Mouse (Mus musculus) hindbrain, embryonic 11.5 days (tissue): Measurements from ENCODE around the gene Smug1. TPM values are rescaled to one million over a fixed set of nuclear protein-coding genes. Genes with fewer than 3 reads are reported as not detected.

Experiments used
- ATAC-seq: fragments of 200-750 bp; cut with Nextera tagmentation; 2 replicates; pipeline ENCODE4 v1.8.0; 2017; ENCODE audit warnings: mild to moderate bottlenecking, moderate TSS enrichment, moderate library complexity; ENCODE audit not compliant: low FRiP score
- DNase-seq: peaks from one replicate; pipeline ENCODE4 v3.0.0-alpha.2; 2015; ENCODE audit warnings: low spot score
- H3K27ac ChIP-seq: fragments of 300-500 bp; sonication (generic); 2 replicates; pipeline ENCODE4 v1.5.1; 2014; ENCODE audit warnings: mild to moderate bottlenecking, low read depth, low read length
- H3K27me3 ChIP-seq: fragments of 300-500 bp; sonication (generic); 2 replicates; pipeline ENCODE4 v1.6.1; 2014; ENCODE audit warnings: mild to moderate bottlenecking, low read length, moderate library complexity, mixed read lengths; ENCODE audit not compliant: control insufficient read depth, insufficient read depth
- H3K36me3 ChIP-seq: fragments of 300-500 bp; sonication (generic); 2 replicates; pipeline ENCODE4 v1.6.1; 2014; ENCODE audit warnings: mild to moderate bottlenecking, low read length, moderate library complexity, mixed read lengths; ENCODE audit not compliant: control insufficient read depth, insufficient read depth
- H3K4me1 ChIP-seq: fragments of 300-500 bp; sonication (generic); replicated peaks from 2 replicates; pipeline ENCODE4 v1.6.1; 2014; ENCODE audit warnings: low read length, mixed read lengths; ENCODE audit not compliant: control insufficient read depth, insufficient read depth
- H3K4me2 ChIP-seq: fragments of 300-500 bp; sonication (generic); replicated peaks from 2 replicates; pipeline ENCODE4 v1.6.1; 2014; ENCODE audit warnings: mild to moderate bottlenecking, low read depth, low read length
- H3K4me3 ChIP-seq: fragments of 300-500 bp; sonication (generic); 2 replicates; pipeline ENCODE4 v1.5.1; 2014; ENCODE audit warnings: low read depth, low read length
- H3K9ac ChIP-seq: fragments of 300-500 bp; sonication (generic); 2 replicates; pipeline ENCODE4 v1.6.1; 2014; ENCODE audit warnings: low read depth, low read length
- H3K9me3 ChIP-seq: fragments of 300-500 bp; sonication (generic); 2 replicates; pipeline ENCODE4 v1.6.1; 2016; ENCODE audit warnings: low read length; ENCODE audit not compliant: control insufficient read depth
- WGBS: fragments of 180-500 bp; shearing (Covaris S2); extraction: QIAGEN DNeasy Blood & Tissue Kit; methylation state at CpG from one replicate; pipeline ENCODE4 v1.1.7; 2014; 5-methylcytosine and 5-hydroxymethylcytosine counted together
- polyA plus RNA-seq: library from polyadenylated mRNA; unstranded; fragments of >200 nt; fragmentation: Nextera tagmentation; extraction: Ambion mirVana; gene quantifications from 2 replicates; pipeline ENCODE4 v1.2.1, GENCODE M21; 2014

Smug1 gene
- polyA plus RNA-seq, 1 experiment from 2014 or later = 23.9 TPM

DNA sequence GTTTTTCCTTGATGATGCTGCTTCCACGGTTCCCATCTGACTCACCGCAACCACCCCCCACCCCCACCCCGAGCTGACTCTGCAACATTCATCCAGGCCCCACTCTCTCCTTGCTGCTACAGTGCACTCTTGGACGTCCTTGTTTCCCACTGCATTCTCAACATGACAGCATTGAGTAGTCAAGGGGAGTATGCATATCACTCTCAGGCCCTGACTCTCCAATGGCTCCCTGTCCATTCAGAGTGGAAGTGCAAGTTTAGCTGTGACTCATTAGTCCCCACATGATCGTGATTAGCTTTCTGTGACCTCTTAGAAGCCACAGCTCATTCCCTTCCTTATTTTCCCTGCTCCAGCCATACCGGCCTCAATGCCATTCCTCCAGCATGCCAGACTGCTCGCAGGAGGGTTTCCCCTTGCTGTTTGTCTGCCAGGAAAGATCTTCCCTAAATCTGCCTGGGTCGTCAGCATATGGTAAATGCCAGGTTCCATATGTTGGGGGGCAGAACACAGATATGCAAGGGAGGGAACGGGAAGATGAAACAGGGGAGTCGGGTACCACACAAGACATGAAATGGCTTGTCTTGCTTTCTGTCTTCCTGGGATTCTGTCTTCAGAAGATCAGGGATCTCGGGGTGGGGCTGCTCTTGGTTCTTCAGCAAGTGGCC, 21.1 kb downstream of the Smug1 start:
- Histone ChIP-seq H3K9ac (no peak overlapping the region), H3K36me3 (no peaks in the 10 kb centered on the region), H3K27ac (no peak overlapping the region), H3K27me3 (peaks cover 26% of the 10 kb centered on the region), H3K4me2 (no peak overlapping the region), H3K4me3 (no peak overlapping the region; the same call in 1 of the 2 replicates), H3K4me1 (0 out of 2 replicates have a peak, but pooled peaks cover 3% of the 10 kb centered on the region), H3K9me3 (no peaks in the 10 kb centered on the region)
- no peak for ATAC-seq
- DNase-seq = no peak
- 67% methylated on average over 11 of the region's 11 CpGs for WGBS

DNA sequence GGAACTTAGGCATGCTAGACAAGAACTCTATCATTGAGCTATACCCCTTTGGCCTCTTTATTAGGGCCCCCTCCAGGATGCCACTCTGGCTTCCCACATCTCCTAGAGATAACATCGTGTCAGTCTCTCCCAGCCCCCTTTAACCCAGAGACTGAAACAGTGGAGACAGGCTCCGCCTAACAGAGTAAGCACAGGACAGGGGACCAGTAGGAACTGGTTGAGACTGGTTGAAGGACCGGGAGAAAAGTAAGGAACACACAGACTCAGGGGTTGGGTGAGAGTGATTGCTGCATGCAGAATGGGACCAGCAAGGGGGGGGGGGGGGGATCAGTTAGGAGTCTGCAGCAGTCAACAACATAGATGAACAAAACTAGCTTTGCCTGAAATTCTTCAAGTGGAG, 22.7 kb downstream of the Smug1 start:
- 43% methylated on average over 3 of the region's 3 CpGs for WGBS
- no peak for DNase-seq

DNA sequence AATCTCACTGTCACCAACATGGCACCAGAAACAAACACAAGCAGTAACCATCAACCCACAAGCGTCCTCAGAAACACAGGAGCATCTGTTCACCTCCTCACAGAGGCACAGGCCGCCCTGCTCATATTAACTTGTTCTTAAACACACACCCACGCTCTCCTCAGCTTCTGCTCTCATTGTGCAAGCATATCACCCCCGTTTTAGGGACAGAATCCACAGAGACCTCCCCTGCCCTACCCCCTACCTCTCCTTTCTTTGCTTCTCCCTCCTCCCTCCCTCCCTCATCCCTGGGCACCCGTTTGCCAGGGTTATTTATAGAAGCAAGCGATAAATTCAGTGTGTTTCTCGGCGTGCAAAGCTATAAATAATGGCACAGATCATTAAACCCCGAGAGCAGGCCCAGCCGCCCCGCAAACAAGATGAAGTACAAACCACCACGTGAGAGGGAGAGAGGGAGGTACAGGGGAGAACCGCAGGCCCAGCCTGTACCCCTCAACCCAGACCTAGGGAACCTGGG, 31.4 kb downstream of the Smug1 start:
- no peaks in the 10 kb centered on the region for H3K9me3 ChIP-seq

More for the DNA sequence above, 22.7 kb downstream of the Smug1 start:
- Histone ChIP-seq H3K9ac (no peak overlapping the region), H3K9me3 (no peaks in the 10 kb centered on the region), H3K27me3 (peaks cover 26% of the 10 kb centered on the region), H3K4me3 (no peak overlapping the region), H3K4me2 (no peak overlapping the region), H3K36me3 (no peaks in the 10 kb centered on the region), H3K27ac (no peak overlapping the region), H3K4me1 (0 out of 2 replicates have a peak, but pooled peaks cover 3% of the 10 kb centered on the region)
- ATAC-seq = no peak

DNA sequence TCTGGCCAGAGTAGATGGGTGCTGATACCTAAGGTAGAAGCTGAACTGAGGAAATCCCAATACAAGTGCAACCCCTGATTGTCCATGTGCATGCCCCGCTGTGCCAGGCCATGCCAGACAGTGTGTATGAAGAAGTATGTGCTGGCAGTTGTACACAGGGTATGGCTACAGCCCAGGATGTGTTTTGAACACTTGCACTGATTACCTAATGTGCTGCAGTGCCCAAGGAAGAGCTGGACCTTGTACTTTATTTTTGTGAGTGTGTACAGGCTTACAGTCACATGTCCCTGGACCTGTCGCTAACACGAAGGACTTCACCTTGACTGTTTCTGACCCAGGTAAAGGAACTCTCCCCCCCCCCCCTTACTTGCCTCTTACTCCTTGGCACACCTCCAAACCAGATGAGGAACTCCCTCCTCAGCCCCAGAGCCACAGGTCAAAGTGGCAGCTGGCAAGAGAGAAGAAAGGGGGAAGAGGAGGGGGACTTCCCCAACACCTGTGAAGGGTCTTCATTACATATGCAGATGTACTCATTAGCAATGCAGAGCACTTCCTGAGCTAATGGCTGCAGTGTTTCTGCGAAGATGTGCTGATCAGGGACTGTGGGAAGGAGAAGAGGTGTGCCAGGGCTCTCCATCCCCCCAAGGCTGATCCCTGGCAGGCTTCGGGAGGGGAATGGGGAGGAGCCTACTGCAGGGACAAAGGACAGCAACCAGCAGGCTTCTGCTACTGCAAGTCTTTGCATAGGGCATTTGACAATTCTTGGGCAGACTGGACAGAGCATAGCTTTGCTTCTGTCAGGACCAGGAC, 32.4 kb downstream of the Smug1 start:
- Histone ChIP-seq H3K4me1 (peaks cover 5% of the 10 kb centered on the region), H3K27me3 (peaks cover 6% of the 10 kb centered on the region; the same call in 1 of the 2 replicates), H3K36me3 (no peaks in the 10 kb centered on the region), H3K9me3 (no peaks in the 10 kb centered on the region), H3K4me2 (no peak overlapping the region), H3K27ac (peak overlapping the region; percentile 82), H3K9ac (no peak overlapping the region), H3K4me3 (no peak overlapping the region)
- DNase-seq (peak; percentile 31), ATAC-seq (peak; percentile 46)
- 30% methylated on average over 5 of the region's 5 CpGs for WGBS

More for the DNA sequence above, 31.4 kb downstream of the Smug1 start:
- ATAC-seq (no peak), DNase-seq (no peak)
- peaks cover 6% of the 10 kb centered on the region; the same call in 1 of the 2 replicates for H3K27me3 ChIP-seq
- no peak overlapping the region for H3K4me2 ChIP-seq
- no peak overlapping the region for H3K4me3 ChIP-seq
- WGBS = 35% methylated on average over 13 of the region's 13 CpGs
- no peaks in the 10 kb centered on the region for H3K36me3 ChIP-seq
- no peak overlapping the region for H3K9ac ChIP-seq
- peaks cover 5% of the 10 kb centered on the region for H3K4me1 ChIP-seq
- peak overlapping the region; percentile 82 for H3K27ac ChIP-seq

DNA sequence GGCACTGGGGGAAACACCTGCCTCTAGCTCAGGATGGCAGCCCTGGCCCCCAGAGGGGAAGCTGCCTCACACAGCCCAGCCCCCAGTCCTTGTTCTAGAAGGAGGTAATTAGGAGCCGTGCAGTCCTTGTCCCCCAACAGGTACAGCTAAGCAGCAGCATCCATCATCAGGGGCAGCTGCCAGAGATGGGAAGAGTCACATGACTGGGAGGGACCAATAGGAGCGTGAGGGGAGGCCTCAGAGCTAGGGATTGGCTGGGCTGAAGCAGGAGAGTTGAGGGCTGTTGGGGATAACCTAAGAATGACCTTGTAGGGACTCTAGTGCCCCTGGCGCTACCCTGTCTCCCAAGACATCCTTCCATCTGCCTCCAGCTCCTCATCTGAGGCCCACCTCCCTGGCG, 33.1 kb downstream of the Smug1 start:
- peak overlapping the region; percentile 82 for H3K27ac ChIP-seq
- H3K36me3 ChIP-seq = no peaks in the 10 kb centered on the region
- DNase-seq = peak; percentile 62
- no peak overlapping the region for H3K9ac ChIP-seq
- no peaks in the 10 kb centered on the region for H3K9me3 ChIP-seq
- WGBS = 5% methylated on average over 4 of the region's 4 CpGs
- peak; percentile 88 for ATAC-seq
- no peak overlapping the region for H3K4me3 ChIP-seq
- peaks cover 6% of the 10 kb centered on the region; the same call in 1 of the 2 replicates for H3K27me3 ChIP-seq
- no peak overlapping the region; the same call in 1 of the 2 replicates for H3K4me2 ChIP-seq
- peaks cover 5% of the 10 kb centered on the region for H3K4me1 ChIP-seq

DNA sequence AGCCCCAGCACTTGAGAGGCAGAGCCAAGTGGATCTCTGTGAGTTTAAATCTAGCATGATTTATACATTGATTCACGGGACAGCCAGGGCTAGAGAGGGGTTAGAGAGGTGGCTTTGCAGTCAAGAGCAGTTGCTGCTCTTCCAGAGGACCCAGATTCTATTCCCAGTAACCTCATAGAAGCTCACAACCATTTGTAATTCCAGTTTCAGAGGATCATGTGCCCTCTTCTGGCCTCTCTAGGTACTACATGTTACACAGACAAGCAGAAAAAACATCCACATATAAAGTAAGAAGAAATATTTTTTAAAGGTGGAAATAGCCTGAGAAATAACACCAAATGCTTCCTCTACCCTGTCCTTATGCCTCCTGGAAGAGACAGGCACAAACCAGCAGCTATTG, 36.2 kb downstream of the Smug1 start:
- Histone ChIP-seq H3K4me3 (no peak overlapping the region), H3K27me3 (peaks cover 6% of the 10 kb centered on the region; the same call in 1 of the 2 replicates), H3K36me3 (no peaks in the 10 kb centered on the region), H3K4me2 (no peak overlapping the region), H3K27ac (no peak overlapping the region), H3K9me3 (no peaks in the 10 kb centered on the region), H3K9ac (no peak overlapping the region), H3K4me1 (peaks cover 5% of the 10 kb centered on the region)
- 22% methylated on average over 1 of the region's 1 CpGs for WGBS
- ATAC-seq (no peak), DNase-seq (peak; percentile 47)

DNA sequence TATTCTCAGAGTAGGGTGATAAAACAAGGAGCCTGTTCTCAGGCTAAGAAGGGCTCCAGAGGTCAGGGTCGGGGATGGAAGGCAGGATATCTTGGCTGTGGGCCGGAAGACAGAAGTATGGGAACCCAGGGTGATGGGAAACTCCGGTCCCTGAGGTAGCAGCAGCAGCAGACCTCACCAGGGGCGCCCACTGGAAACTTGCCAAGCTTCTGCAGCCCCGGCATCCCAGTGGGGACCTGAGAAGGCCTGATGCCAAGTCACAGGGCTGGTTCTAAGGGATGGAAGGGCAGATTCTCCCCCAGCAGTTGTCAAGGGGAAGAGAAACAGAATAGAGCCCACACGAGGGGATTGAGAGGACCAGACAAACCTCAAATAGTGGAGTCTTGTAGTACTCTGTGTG, 37.6 kb downstream of the Smug1 start:
- Histone ChIP-seq H3K36me3 (no peaks in the 10 kb centered on the region), H3K4me3 (no peak overlapping the region), H3K4me2 (no peak overlapping the region), H3K27ac (no peak overlapping the region), H3K9ac (no peak overlapping the region), H3K9me3 (no peaks in the 10 kb centered on the region), H3K27me3 (peaks cover 6% of the 10 kb centered on the region; the same call in 1 of the 2 replicates), H3K4me1 (peaks cover 2% of the 10 kb centered on the region; the same call in 1 of the 2 replicates)
- no peak for DNase-seq
- 57% methylated on average over 6 of the region's 6 CpGs for WGBS
- no peak for ATAC-seq

DNA sequence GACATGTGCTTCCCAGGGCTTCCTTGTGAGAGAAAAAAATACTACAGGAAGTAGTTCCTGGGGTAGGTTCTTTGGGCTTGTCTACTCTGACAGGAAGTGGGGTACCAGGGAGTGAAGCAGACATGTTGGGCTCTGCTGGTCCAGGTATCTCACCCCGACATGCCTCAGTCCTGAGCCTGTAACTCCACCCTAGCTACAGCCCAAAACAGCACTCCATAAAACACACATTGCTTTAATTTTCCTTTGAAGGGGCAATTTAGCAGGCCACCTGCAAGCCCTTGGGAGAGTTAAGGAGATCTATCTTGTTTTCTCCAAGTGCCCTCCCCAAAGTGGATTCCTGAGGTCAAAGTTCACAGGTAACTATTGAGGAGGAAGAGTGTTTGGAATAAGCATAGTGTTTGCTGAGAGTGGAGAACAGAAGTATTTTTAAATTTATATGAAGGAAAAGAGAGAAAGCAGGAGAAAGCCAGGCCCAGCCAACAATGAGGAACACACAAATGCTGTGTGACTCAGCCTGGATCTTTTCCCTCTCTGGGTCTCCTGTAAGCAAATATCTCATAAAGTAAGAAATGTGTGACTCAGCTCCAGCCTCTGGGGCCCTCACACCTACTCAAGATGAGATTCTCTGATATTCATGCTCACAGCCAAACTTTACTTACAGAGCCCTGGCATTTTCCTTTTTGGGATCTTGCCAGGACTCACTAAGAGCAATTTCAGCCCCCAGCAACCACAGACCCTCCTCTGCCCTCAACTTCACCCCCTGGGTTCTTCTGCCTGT, 38.6 kb downstream of the Smug1 start:
- H3K9ac ChIP-seq = no peak overlapping the region
- H3K4me2 ChIP-seq = no peak overlapping the region
- H3K4me1 ChIP-seq = no peaks in the 10 kb centered on the region
- H3K27me3 ChIP-seq = peaks cover 6% of the 10 kb centered on the region; the same call in 1 of the 2 replicates
- WGBS = 67% methylated on average over 1 of the region's 1 CpGs
- no peak overlapping the region for H3K27ac ChIP-seq
- no peak for ATAC-seq
- no peak overlapping the region for H3K4me3 ChIP-seq
- no peaks in the 10 kb centered on the region for H3K9me3 ChIP-seq
- no peaks in the 10 kb centered on the region for H3K36me3 ChIP-seq
- no peak for DNase-seq
